Mouse (Mus musculus): ENCODE results near the gene Sumo3. TPM values are rescaled to one million over a fixed set of nuclear protein-coding genes. Genes with fewer than 3 reads are reported as not detected.

Sumo3 gene
- total RNA-seq (2023): 10 to 100 TPM; 53.3 to 62.0 TPM

GRCm38 (mm10) chr10:77605908-77606826 lies at the start of gene Sumo3, which contains the start of gene Gm49325:
Gene Sumo3, plus strand, starts transcription at chr10:77606097.
Gene Gm49325, plus strand, starts transcription at chr10:77606197.

DNA sequence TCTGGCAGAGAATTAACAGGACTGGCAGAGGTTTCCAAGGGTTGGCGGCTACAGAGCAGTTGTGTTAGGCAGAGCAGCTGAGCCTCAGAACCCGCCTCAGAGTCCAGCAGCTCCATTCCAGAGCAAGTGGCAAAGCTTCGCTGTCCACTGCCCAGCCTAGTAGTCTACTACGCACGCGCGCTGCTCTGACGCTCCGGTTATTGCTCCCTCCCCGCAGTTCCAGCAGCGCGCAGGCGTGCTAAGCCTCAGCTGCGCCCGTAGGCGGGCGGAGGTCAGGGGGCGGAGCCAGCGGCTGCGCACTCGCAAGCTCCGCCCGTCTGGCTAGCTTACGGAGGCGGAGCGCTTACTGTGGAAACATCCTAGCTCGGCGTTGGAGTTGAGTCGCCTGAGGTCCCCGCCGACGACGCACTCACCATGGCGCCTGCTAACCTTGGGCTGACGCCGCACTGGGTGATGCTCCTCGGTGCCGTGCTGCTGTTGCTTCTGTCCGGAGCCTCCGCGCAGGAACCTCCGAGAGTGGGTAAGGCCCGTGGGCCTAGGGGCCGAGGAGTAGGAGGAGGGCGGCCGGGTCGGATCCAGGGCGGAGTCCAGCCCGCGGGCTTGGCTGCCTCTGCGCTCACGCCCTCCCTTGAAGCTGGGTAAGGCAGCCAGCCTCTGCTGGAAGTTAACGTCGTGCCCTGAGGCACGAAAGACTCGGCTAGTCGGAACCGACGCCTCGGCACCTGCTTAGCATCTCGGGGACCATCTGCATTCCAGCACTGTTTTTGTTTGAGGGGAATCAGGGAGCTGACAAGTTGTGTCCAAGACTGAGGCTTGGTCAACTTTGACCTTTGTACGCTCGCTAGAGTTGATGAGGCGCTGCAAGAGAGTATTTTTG lies 24.3 kb upstream of the Sumo3 start, which contains the start of gene Pttg1ip:
TSS of gene Pttg1ip (plus strand) at position 313 of the 877 bp plus-strand sequence.

GRCm38 (mm10) chr10:77622055-77622988 lies 16.4 kb downstream of the Sumo3 start, which contains the start of gene Ube2g2:
Gene Ube2g2, plus strand, starts transcription at chr10:77622275.

Other genes with a start within 250 kb of the Sumo3 start
- gene Adarb1, start 187.8 kb upstream of the Sumo3 start, total RNA-seq (2023): under 1 TPM; 0.22 to 0.36 TPM
- 10 to 100 TPM; 14.1 to 14.8 TPM for gene Fam207a, start 90.3 kb upstream of the Sumo3 start, total RNA-seq (2023)
- gene Itgb2, start 75.8 kb upstream of the Sumo3 start, total RNA-seq (2023): 100 to 1,000 TPM; 864 to 906 TPM
- gene Pttg1ip, start 24.4 kb upstream of the Sumo3 start, total RNA-seq (2023): 10 to 100 TPM; 84.8 to 91.5 TPM
- gene Gm49325, start 100 bp downstream of the Sumo3 start, total RNA-seq (2023): not detected
- gene Ube2g2, start 16.2 kb downstream of the Sumo3 start, total RNA-seq (2023): 10 to 100 TPM; 31.4 to 37.3 TPM
- gene Tspear, start 80.5 kb downstream of the Sumo3 start, total RNA-seq (2023): not detected
- gene Gm19402, start 84.7 kb downstream of the Sumo3 start, total RNA-seq (2023): not detected
- gene Gm9508, start 91.1 kb downstream of the Sumo3 start, total RNA-seq (2023): not detected
- not detected for gene Gm10272, start 100.5 kb downstream of the Sumo3 start, total RNA-seq (2023)
- gene Gm10024, start 105.4 kb downstream of the Sumo3 start, total RNA-seq (2023): not detected
- gene Gm10142, start 109.7 kb downstream of the Sumo3 start, total RNA-seq (2023): not detected
- not detected for gene Krtap12-1, start 114.5 kb downstream of the Sumo3 start, total RNA-seq (2023)
- gene Gm10100, start 120.4 kb downstream of the Sumo3 start, total RNA-seq (2023): not detected
- gene Gm18596, start 136.5 kb downstream of the Sumo3 start, total RNA-seq (2023): not detected
- not detected for gene Gm9736, start 145.3 kb downstream of the Sumo3 start, total RNA-seq (2023)
- not detected for gene Gm3233, start 153.6 kb downstream of the Sumo3 start, total RNA-seq (2023)
- not detected for gene Gm3238, start 165.2 kb downstream of the Sumo3 start, total RNA-seq (2023)
- not detected for gene Gm7138, start 170.8 kb downstream of the Sumo3 start, total RNA-seq (2023)
- not detected for gene Gm3250, start 176.4 kb downstream of the Sumo3 start, total RNA-seq (2023)
- not detected for gene Gm7137, start 182.1 kb downstream of the Sumo3 start, total RNA-seq (2023)
- gene Gm9639, start 189.0 kb downstream of the Sumo3 start, total RNA-seq (2023): not detected
- gene Gm19668, start 193.0 kb downstream of the Sumo3 start, total RNA-seq (2023): not detected
- gene Gm9507, start 205.7 kb downstream of the Sumo3 start, total RNA-seq (2023): not detected
- gene Gm2696, start 208.6 kb downstream of the Sumo3 start, total RNA-seq (2023): not detected
- not detected for gene Krtap10-4, start 221.0 kb downstream of the Sumo3 start, total RNA-seq (2023)
- not detected for gene Krtap10-10, start 229.8 kb downstream of the Sumo3 start, total RNA-seq (2023)
- gene Gm36176, start 240.7 kb downstream of the Sumo3 start, total RNA-seq (2023): not detected
- gene Gm10318, start 246.8 kb downstream of the Sumo3 start, total RNA-seq (2023): not detected